Mouse (Mus musculus) hindbrain, embryonic 10.5 days (tissue): ENCODE data around the gene Sox18. TPM values are rescaled to one million over a fixed set of nuclear protein-coding genes. Genes with fewer than 3 reads are reported as not detected.

Experiments
- DNase-seq: peaks from one replicate; pipeline ENCODE4 v3.0.0-alpha.2; 2017; ENCODE audit warnings: low spot score
- H3K27ac ChIP-seq: fragments of 300-500 bp; sonication (generic); 2 replicates; pipeline ENCODE4 v1.5.1; 2016; ENCODE audit warnings: mild to moderate bottlenecking, moderate library complexity
- H3K27me3 ChIP-seq: fragments of 300-500 bp; sonication (generic); 2 replicates; pipeline ENCODE4 v1.6.1; 2016; ENCODE audit warnings: mild to moderate bottlenecking; ENCODE audit not compliant: poor library complexity, insufficient read depth, severe bottlenecking
- H3K36me3 ChIP-seq: fragments of 300-500 bp; sonication (generic); 2 replicates; pipeline ENCODE4 v1.6.1; 2016; ENCODE audit warnings: mild to moderate bottlenecking, moderate library complexity
- H3K4me1 ChIP-seq: fragments of 300-500 bp; sonication (generic); replicated peaks from 2 replicates; pipeline ENCODE4 v1.6.1; 2016; ENCODE audit warnings: mild to moderate bottlenecking
- H3K4me3 ChIP-seq: fragments of 300-500 bp; sonication (generic); 2 replicates; pipeline ENCODE4 v1.5.1; 2016; ENCODE audit warnings: mild to moderate bottlenecking, moderate library complexity
- H3K9me3 ChIP-seq: fragments of 300-500 bp; sonication (generic); 2 replicates; pipeline ENCODE4 v1.6.1; 2016; ENCODE audit warnings: mild to moderate bottlenecking, moderate library complexity
- polyA plus RNA-seq: library from polyadenylated mRNA; unstranded; fragments of >200 nt; fragmentation: Nextera tagmentation; extraction: Ambion mirVana; gene quantifications from 2 replicates; pipeline ENCODE4 v1.2.1, GENCODE M21; 2016

Gene Sox18
- polyA plus RNA-seq, 1 experiment from 2014 or later: 21.4 TPM

- Histone ChIP-seq H3K9me3 (no peaks in the 10 kb centered on the region), H3K36me3 (peaks cover 92% of the 10 kb centered on the region)
- DNase-seq: no peak
Observed at GRCm38 (mm10) chr2:181623401-181623800, 48.0 kb downstream of the Sox18 start.

More at GRCm38 (mm10) chr2:181623401-181623800, 48.0 kb downstream of the Sox18 start:
- no peaks in the 10 kb centered on the region for H3K27me3 ChIP-seq
- no peaks in the 10 kb centered on the region for H3K4me1 ChIP-seq
- no peak overlapping the region for H3K4me3 ChIP-seq
- H3K27ac ChIP-seq: no peak overlapping the region

Other genes with a start within 250 kb of the Sox18 start
- 18.6 and 22.2 TPM in 2 replicates for gene Zbtb46, start 212.2 kb downstream of the Sox18 start, polyA plus RNA-seq
- gene Abhd16b, start 178.4 kb downstream of the Sox18 start, polyA plus RNA-seq: 0.08 TPM in 1 of 2 replicates, not detected in the other
- 161 and 169 TPM in 2 replicates for gene Tpd52l2, start 174.5 kb downstream of the Sox18 start, polyA plus RNA-seq
- gene Dnajc5, start 151.2 kb downstream of the Sox18 start, polyA plus RNA-seq: 101 and 108 TPM in 2 replicates
- 52.9 and 56.8 TPM in 2 replicates for gene Uckl1, start 86.7 kb downstream of the Sox18 start, polyA plus RNA-seq
- gene Prpf6, start 79.8 kb downstream of the Sox18 start, polyA plus RNA-seq: 65.0 and 77.1 TPM in 2 replicates
- 36.9 and 45.4 TPM in 2 replicates for gene Zfp512b, start 78.8 kb downstream of the Sox18 start, polyA plus RNA-seq
- 36.1 and 72.6 TPM in 2 replicates for gene Samd10, start 72.4 kb downstream of the Sox18 start, polyA plus RNA-seq
- gene Gm29797, start 14.6 kb downstream of the Sox18 start, polyA plus RNA-seq: not detected in 2 replicates
- 14.4 and 17.7 TPM in 2 replicates for gene Tcea2, start 8.7 kb upstream of the Sox18 start, polyA plus RNA-seq
- gene Rgs19, start 22.3 kb upstream of the Sox18 start, polyA plus RNA-seq: 69.1 and 79.2 TPM in 2 replicates
- not detected in 2 replicates for gene Lkaaear1, start 26.8 kb upstream of the Sox18 start, polyA plus RNA-seq
- 5.6 and 17.3 TPM in 2 replicates for gene Oprl1, start 43.4 kb upstream of the Sox18 start, polyA plus RNA-seq
- 18.3 and 33.0 TPM in 2 replicates for gene Myt1, start 91.7 kb upstream of the Sox18 start, polyA plus RNA-seq
- gene Pcmtd2, start 166.2 kb upstream of the Sox18 start, polyA plus RNA-seq: 21.8 and 24.5 TPM in 2 replicates
- gene Polr3k, start 192.7 kb upstream of the Sox18 start, polyA plus RNA-seq: 99.1 and 102 TPM in 2 replicates